Mouse (Mus musculus): ENCODE measurements at regions not wholly inside any gene's neighbourhood (a gene's known extent, or its start where the extent isn't known, plus 50 kb on each side); places are given as distances from the start of the nearest gene placed in this dataset.

DNA sequence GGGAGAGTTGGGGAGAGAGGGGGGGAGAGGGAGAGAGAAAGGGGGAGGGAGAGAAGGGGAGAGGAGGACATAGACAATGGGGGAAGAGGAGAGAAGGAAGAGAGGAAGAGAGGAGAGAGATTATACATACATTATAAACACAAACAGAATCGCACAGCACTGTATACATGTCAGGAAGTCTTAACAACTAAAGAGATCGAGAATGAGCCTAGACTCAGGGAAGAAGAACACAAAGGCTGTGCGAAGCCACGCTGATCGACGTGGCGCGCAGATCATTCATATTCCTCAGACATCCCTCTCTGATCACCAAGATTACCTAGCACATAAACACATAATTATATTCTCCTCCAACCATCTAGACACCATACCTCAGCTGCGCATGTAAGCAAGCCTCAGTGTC, 79.1 kb upstream of the Adgrl2 start:
- TF ChIP-seq CTCF (IDR thresholded peaks at IDR 0.05; ENCODE audit: low read depth, low read length) (no peak), GATA1 (IDR thresholded peaks at IDR 0.05; ENCODE audit: borderline replicate concordance, low read length) (no peak), POLR2AphosphoS5 (IDR thresholded peaks at IDR 0.05; ENCODE audit: insufficient replicate concordance, low read depth, low read length) (no peak), TAL1 (conservative IDR thresholded peaks at IDR 0.05; ENCODE audit: low read depth, low read length) (no peak)
